Mouse (Mus musculus) midbrain, embryonic 16.5 days (tissue): ENCODE results near the gene Zfp410. TPM values are rescaled to one million over a fixed set of nuclear protein-coding genes. Genes with fewer than 3 reads are reported as not detected.

Source experiments
- ATAC-seq: fragments of 200-750 bp; cut with Nextera tagmentation; 2 replicates; pipeline ENCODE4 v1.8.0; 2017; ENCODE audit warnings: moderate TSS enrichment
- H3K27ac ChIP-seq: fragments of 300-500 bp; sonication (generic); 2 replicates; pipeline ENCODE4 v1.5.1; 2014; ENCODE audit warnings: mild to moderate bottlenecking, low read length, mixed read lengths
- H3K27me3 ChIP-seq: fragments of 300-500 bp; sonication (generic); 2 replicates; pipeline ENCODE4 v1.6.1; 2014; ENCODE audit warnings: low read depth, low read length, mixed read lengths; ENCODE audit not compliant: control insufficient read depth, insufficient read depth
- H3K36me3 ChIP-seq: fragments of 300-500 bp; sonication (generic); 2 replicates; pipeline ENCODE4 v1.6.1; 2014; ENCODE audit warnings: mild to moderate bottlenecking, low read length, moderate library complexity, mixed read lengths; ENCODE audit not compliant: control insufficient read depth, insufficient read depth
- H3K4me1 ChIP-seq: fragments of 300-500 bp; sonication (generic); 2 replicates; pipeline ENCODE4 v1.6.1; 2014; ENCODE audit warnings: mild to moderate bottlenecking, low read length, mixed read lengths; ENCODE audit not compliant: control insufficient read depth, insufficient read depth
- H3K4me2 ChIP-seq: fragments of 300-500 bp; sonication (generic); 2 replicates; pipeline ENCODE4 v1.6.1; 2014; ENCODE audit warnings: mild to moderate bottlenecking, low read length, mixed read lengths
- H3K4me3 ChIP-seq: fragments of 300-500 bp; sonication (generic); 2 replicates; pipeline ENCODE4 v1.5.1; 2014; ENCODE audit warnings: low read depth, mild to moderate bottlenecking, low read length, moderate library complexity, mixed read lengths
- H3K9ac ChIP-seq: fragments of 300-500 bp; sonication (generic); 2 replicates; pipeline ENCODE4 v1.6.1; 2014; ENCODE audit warnings: low read depth, low read length, mixed read lengths
- H3K9me3 ChIP-seq: fragments of 300-500 bp; sonication (generic); replicated peaks from 2 replicates; pipeline ENCODE4 v1.6.1; 2014; ENCODE audit warnings: mild to moderate bottlenecking, low read length, mixed read lengths; ENCODE audit not compliant: control insufficient read depth, poor library complexity, severe bottlenecking
- WGBS: fragments of 180-500 bp; shearing (Covaris S2); extraction: QIAGEN DNeasy Blood & Tissue Kit; methylation state at CpG from one replicate; pipeline ENCODE4 v1.1.7; 2014; 5-methylcytosine and 5-hydroxymethylcytosine counted together
- polyA plus RNA-seq: library from polyadenylated mRNA; unstranded; fragments of >200 nt; fragmentation: Nextera tagmentation; extraction: Ambion mirVana; gene quantifications from 2 replicates; pipeline ENCODE4 v1.2.1, GENCODE M21; 2015

Gene Zfp410
- polyA plus RNA-seq = 59.4 and 73.1 TPM in 2 replicates

DNA sequence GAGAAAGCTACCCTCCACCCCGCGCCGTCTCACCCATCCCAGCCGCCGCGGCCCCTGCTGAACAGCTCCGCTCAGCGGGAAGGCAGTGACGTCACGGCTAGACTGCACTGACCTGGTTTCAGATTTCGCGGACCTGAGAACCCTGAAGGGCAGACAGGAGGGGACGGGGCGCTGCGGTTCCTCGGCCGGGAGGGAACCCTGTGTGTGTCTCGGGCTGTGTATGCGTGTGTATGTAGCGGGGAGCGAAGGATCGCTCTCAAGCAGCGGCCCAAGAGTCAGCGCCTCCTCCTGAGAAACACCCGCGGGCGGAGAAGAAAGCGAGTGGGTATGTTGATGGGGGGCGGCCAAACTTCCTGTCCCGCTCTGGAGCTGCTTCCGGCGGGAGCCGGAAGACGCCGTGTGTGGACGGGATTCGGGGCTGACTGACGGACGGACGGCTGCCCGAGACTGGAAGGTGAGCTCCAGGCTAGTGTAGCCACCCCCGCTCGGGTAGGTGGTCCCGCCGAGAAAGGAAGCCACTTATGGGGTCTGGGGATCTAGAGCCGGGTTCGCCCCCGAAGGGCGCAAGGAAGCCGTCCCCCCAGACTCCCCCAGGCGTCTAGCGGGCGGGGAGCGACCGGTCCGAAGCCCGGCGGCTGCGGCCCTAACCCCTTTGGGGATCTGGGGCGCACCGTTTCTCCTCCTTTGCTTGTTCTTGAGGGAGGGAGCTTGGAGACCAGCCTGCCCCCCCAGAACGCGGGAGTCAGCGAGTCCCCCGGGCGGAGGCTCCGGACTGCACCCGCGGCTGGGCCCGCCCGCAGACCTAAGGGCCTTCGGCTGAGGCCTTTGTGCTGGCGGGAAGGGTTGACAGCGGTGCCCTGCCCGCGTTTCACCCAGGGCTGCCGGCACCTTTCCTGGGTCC is at the start of gene Zfp410:
Zfp410 (plus strand) TSS at position 132 of the 901 bp plus-strand sequence.
- peaks cover 18% of the 10 kb centered on the region for H3K4me1 ChIP-seq
- ATAC-seq = peak; percentile 93
- no peaks in the 10 kb centered on the region for H3K36me3 ChIP-seq
- no peaks in the 10 kb centered on the region for H3K27me3 ChIP-seq
- H3K9ac ChIP-seq = peak within 1 kb of the TSS; percentile 97
- H3K27ac ChIP-seq = peak within 1 kb of the TSS; percentile 94
- H3K9me3 ChIP-seq = no peaks in the 10 kb centered on the region
- peak within 1 kb of the TSS; percentile 94 for H3K4me2 ChIP-seq
- peak within 1 kb of the TSS; percentile 99 for H3K4me3 ChIP-seq
- WGBS = under 1% methylated on average over 75 of the region's 77 CpGs

- Histone ChIP-seq H3K4me3 (no peak overlapping the region), H3K9ac (no peak overlapping the region), H3K27ac (no peak overlapping the region), H3K36me3 (no peaks in the 10 kb centered on the region), H3K4me2 (no peak overlapping the region), H3K4me1 (no peaks in the 10 kb centered on the region), H3K9me3 (no peaks in the 10 kb centered on the region), H3K27me3 (no peaks in the 10 kb centered on the region)
- no peak for ATAC-seq
- 62% methylated on average over 2 of the region's 2 CpGs for WGBS
Observed at GRCm38 (mm10) chr12:84267264-84267663, 49.4 kb upstream of the Zfp410 start.

DNA sequence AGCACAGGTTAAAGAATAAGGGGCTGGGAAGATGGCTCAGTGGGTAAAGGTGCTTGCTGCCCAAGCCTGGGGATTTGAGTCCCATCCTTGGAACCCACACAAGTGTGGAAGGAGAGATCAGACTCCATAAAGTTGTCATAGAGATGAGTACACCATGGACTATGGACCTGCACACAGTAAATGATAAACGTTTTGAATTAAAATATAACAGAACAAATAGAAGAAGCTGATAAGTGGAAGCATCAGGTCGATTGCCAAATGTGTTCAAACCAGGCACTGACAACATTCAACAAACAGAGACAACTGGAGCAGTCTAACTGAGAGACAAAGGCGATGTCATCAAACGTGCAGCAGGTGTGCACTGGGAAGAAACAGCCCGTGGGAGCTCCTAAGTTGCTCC is 43.3 kb upstream of the Zfp410 start:
- no peak for ATAC-seq
- Histone ChIP-seq H3K4me2 (no peak overlapping the region), H3K4me1 (no peaks in the 10 kb centered on the region), H3K4me3 (no peak overlapping the region), H3K9me3 (no peaks in the 10 kb centered on the region), H3K36me3 (no peaks in the 10 kb centered on the region), H3K9ac (no peak overlapping the region), H3K27ac (no peak overlapping the region), H3K27me3 (no peaks in the 10 kb centered on the region)
- WGBS = 85% methylated on average over 5 of the region's 5 CpGs

GRCm38 (mm10) chr12:84275288-84275687 is 41.4 kb upstream of the Zfp410 start:
- H3K27ac ChIP-seq = no peak overlapping the region
- no peaks in the 10 kb centered on the region for H3K9me3 ChIP-seq
- 94% methylated on average over 9 of the region's 9 CpGs for WGBS
- H3K9ac ChIP-seq = no peak overlapping the region
- H3K4me3 ChIP-seq = no peak overlapping the region
- no peak for ATAC-seq
- H3K36me3 ChIP-seq = no peaks in the 10 kb centered on the region
- H3K4me1 ChIP-seq = no peaks in the 10 kb centered on the region
- H3K27me3 ChIP-seq = no peaks in the 10 kb centered on the region
- no peak overlapping the region for H3K4me2 ChIP-seq

GRCm38 (mm10) chr12:84276288-84276687 is 40.4 kb upstream of the Zfp410 start:
- H3K36me3 ChIP-seq = no peaks in the 10 kb centered on the region
- H3K4me3 ChIP-seq = no peak overlapping the region
- WGBS = 65% methylated on average over 2 of the region's 2 CpGs
- H3K4me1 ChIP-seq = no peaks in the 10 kb centered on the region
- no peak overlapping the region for H3K4me2 ChIP-seq
- H3K9me3 ChIP-seq = no peaks in the 10 kb centered on the region
- no peaks in the 10 kb centered on the region for H3K27me3 ChIP-seq
- H3K27ac ChIP-seq = no peak overlapping the region
- no peak overlapping the region for H3K9ac ChIP-seq
- no peak for ATAC-seq

DNA sequence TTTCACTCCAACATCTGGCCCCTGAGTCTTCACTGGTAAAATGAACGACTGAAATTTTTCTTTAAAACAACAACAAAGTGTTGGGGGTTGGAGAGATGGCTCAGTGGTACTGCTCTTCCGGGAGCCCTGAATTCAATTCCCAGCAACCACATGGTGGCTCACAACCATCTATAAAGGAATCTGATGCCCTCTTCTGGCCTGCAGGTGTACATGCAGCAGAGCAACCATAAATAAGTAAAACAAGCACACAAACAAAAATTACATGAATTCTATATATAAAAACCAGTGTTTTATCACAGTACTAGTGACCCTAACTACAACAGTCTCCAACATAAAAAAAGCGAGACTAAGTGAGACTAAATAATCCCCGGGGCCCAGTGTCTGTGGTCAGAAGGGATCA is 39.9 kb upstream of the Zfp410 start:
- ATAC-seq = no peak

GRCm38 (mm10) chr12:84277832-84278231 is 38.8 kb upstream of the Zfp410 start:
- no peak overlapping the region for H3K27ac ChIP-seq
- no peak for ATAC-seq
- 25% methylated on average over 3 of the region's 3 CpGs for WGBS
- no peak overlapping the region for H3K4me2 ChIP-seq
- H3K36me3 ChIP-seq = no peaks in the 10 kb centered on the region
- no peaks in the 10 kb centered on the region for H3K27me3 ChIP-seq
- no peaks in the 10 kb centered on the region for H3K4me1 ChIP-seq
- H3K9ac ChIP-seq = no peak overlapping the region
- H3K9me3 ChIP-seq = no peaks in the 10 kb centered on the region
- no peak overlapping the region for H3K4me3 ChIP-seq

More for the DNA sequence above, 39.9 kb upstream of the Zfp410 start:
- H3K9me3 ChIP-seq = no peaks in the 10 kb centered on the region
- H3K4me3 ChIP-seq = no peak overlapping the region
- WGBS = 92% methylated on average over 4 of the region's 4 CpGs
- no peaks in the 10 kb centered on the region for H3K4me1 ChIP-seq
- H3K36me3 ChIP-seq = no peaks in the 10 kb centered on the region
- no peak overlapping the region for H3K27ac ChIP-seq
- H3K27me3 ChIP-seq = no peaks in the 10 kb centered on the region
- H3K4me2 ChIP-seq = no peak overlapping the region
- no peak overlapping the region for H3K9ac ChIP-seq

DNA sequence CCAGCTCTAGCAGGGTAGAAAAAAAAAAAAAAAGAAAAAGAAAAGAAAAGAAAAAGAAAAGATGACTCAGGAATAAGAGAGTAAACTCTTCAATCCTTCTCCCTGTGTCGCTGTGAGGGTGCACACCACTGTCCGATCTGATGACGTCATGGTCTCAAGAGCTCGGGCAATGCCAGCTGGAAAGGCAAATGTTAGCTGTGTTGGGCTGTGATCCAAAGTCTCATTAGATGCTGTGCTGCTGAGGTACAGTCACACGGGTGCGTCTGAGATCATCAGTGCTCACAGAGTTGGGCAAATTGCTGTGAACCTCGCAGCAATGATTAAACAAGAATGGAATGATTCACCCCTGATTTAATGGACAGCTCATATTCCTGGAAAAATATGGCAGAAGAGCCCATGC is 37.8 kb upstream of the Zfp410 start:
- H3K27ac ChIP-seq = no peak overlapping the region
- no peaks in the 10 kb centered on the region for H3K4me1 ChIP-seq
- H3K4me3 ChIP-seq = no peak overlapping the region
- no peaks in the 10 kb centered on the region for H3K9me3 ChIP-seq
- ATAC-seq = no peak
- no peaks in the 10 kb centered on the region for H3K27me3 ChIP-seq
- 69% methylated on average over 7 of the region's 7 CpGs for WGBS
- H3K4me2 ChIP-seq = no peak overlapping the region
- no peaks in the 10 kb centered on the region for H3K36me3 ChIP-seq
- H3K9ac ChIP-seq = no peak overlapping the region

- ATAC-seq = no peak
- WGBS = 82% methylated on average over 14 of the region's 14 CpGs
- no peak overlapping the region for H3K27ac ChIP-seq
- H3K27me3 ChIP-seq = no peaks in the 10 kb centered on the region
- peak overlapping the region; percentile 53; the same call in 1 of the 2 replicates for H3K4me3 ChIP-seq
- no peaks in the 10 kb centered on the region for H3K36me3 ChIP-seq
- peaks cover 8% of the 10 kb centered on the region; the same call in 1 of the 2 replicates for H3K4me1 ChIP-seq
- no peaks in the 10 kb centered on the region for H3K9me3 ChIP-seq
- no peak overlapping the region; the same call in 1 of the 2 replicates for H3K9ac ChIP-seq
- peak overlapping the region; percentile 59 for H3K4me2 ChIP-seq
Observed at GRCm38 (mm10) chr12:84284391-84284790, 32.3 kb upstream of the Zfp410 start.
